Mouse (Mus musculus): ENCODE results near the gene Mpp3. TPM values are rescaled to one million over a fixed set of nuclear protein-coding genes. Genes with fewer than 3 reads are reported as not detected.
A peak's percentile ranks its signal among the peaks of the same experiment; 100 is the strongest.

Mpp3 gene
- 2.9 and 3.8 TPM in 2 replicates for polyA plus RNA-seq (2015; fragmentation: Nextera tagmentation; extraction: Ambion mirVana)

DNA sequence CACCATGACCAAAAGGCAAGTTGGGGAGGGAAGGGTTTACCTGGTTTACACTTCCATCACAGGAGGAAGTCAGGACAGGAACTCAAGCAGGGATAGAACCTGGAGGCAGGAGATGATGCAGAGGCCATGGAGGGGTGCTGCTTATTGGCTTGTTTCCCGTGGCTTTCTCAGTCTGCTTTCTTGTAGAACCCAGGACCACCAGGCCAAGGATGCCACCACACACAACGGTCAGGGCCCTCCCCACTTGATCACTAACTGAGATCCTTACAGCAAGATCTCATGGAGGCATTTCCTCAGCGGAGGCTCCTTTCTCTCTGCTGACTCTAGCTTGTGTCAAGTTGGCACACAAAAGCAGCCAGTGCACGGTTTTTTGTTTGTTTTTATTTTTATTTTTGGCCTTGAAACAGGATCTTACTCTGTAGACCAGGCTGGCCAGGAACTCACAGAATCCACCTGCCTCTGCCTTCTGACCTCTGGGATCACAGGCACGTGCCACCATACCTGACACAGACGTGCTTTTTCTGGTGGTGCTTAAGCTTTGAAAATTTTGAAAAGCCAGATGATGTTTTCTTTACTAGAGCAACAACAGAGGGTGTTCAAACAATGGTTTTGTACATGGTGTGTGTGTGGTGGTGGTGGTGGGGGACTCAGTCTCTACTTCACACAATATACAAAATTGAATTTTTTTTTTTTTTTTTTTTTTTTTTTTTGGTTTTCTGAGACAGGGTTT, at the start of gene Mpp3:
Gene Mpp3, minus strand, starts transcription at position 375 of the 730 bp plus-strand sequence.
- H3K27me3 ChIP-seq (replicated peaks), result peaks cover 32% of the 10 kb centered on the region
- H3K4me3 ChIP-seq, result peak within 1 kb of the TSS; percentile 71
- WGBS, result 72% methylated on average over 6 of the region's 6 CpGs
- peaks cover 24% of the 10 kb centered on the region for H3K4me1 ChIP-seq
- peak within 1 kb of the TSS; percentile 84 for H3K9ac ChIP-seq
- no peak for ATAC-seq (ENCODE audit: extremely low read depth, insufficient number of reproducible peaks, low FRiP score, low TSS enrichment)
- no peaks in the 10 kb centered on the region for H3K9me3 ChIP-seq
- peak within 1 kb of the TSS; percentile 96 for H3K4me2 ChIP-seq
- 0 out of 2 replicates have a peak, but pooled peaks cover under 1% of the 10 kb centered on the region for H3K36me3 ChIP-seq
- H3K27ac ChIP-seq (replicated peaks), result no peak within 1 kb of the TSS

DNA sequence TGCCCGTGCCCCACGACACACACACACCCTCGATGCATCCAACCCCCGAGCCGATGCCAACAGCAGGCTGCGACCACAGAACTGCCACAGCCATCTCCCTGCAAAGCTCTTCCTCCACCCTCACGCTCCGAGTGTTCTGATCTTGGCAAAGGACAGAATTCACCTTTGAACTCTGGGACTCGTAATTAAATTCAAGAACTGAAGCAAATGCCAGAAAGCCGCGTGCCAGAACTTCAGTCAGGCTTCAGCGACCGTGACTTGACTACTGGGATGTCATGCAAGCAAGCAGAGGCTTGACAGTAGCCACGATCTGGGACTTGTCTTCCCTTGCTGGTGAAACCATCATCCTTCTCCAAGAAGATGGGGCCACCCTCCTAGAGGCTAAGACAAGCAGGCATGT, 45.5 kb upstream of the Mpp3 start:
- Histone ChIP-seq H3K27me3 (replicated peaks) (no peaks in the 10 kb centered on the region), H3K36me3 (peaks cover 38% of the 10 kb centered on the region; the same call in 1 of the 2 replicates), H3K9me3 (no peaks in the 10 kb centered on the region), H3K4me1 (peaks cover 11% of the 10 kb centered on the region), H3K4me3 (no peak overlapping the region), H3K9ac (no peak overlapping the region), H3K27ac (replicated peaks) (no peak overlapping the region), H3K4me2 (no peak overlapping the region)
- ATAC-seq (ENCODE audit: extremely low read depth, insufficient number of reproducible peaks, low FRiP score, low TSS enrichment), result no peak
- WGBS, result 86% methylated on average over 14 of the region's 14 CpGs

DNA sequence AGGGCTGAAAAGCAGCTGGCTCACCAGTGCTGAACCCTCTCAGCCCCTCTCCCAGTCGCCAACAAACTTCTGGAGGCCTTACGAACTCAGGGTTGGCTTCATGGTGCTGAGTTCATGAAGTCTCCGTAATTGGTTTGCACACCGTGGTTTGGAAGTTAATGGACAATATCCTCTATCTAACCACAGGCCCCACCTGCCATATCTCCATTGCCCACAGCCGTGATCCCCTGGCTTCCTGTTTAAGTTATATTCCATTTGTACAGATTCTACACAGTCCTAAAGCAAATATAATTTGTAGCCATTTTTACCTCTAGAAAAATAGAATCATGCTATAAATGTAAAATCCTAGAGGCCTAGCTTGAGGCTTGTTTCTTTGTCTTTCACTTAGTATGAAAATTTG, 44.5 kb upstream of the Mpp3 start:
- H3K4me2 ChIP-seq, result no peak overlapping the region
- no peaks in the 10 kb centered on the region for H3K9me3 ChIP-seq
- H3K27me3 ChIP-seq (replicated peaks), result no peaks in the 10 kb centered on the region
- WGBS, result 68% methylated on average over 5 of the region's 5 CpGs
- peaks cover 11% of the 10 kb centered on the region for H3K4me1 ChIP-seq
- no peak overlapping the region for H3K27ac ChIP-seq (replicated peaks)
- peaks cover 30% of the 10 kb centered on the region; the same call in 1 of the 2 replicates for H3K36me3 ChIP-seq
- H3K9ac ChIP-seq, result no peak overlapping the region
- no peak overlapping the region for H3K4me3 ChIP-seq
- ATAC-seq (ENCODE audit: extremely low read depth, insufficient number of reproducible peaks, low FRiP score, low TSS enrichment), result no peak

DNA sequence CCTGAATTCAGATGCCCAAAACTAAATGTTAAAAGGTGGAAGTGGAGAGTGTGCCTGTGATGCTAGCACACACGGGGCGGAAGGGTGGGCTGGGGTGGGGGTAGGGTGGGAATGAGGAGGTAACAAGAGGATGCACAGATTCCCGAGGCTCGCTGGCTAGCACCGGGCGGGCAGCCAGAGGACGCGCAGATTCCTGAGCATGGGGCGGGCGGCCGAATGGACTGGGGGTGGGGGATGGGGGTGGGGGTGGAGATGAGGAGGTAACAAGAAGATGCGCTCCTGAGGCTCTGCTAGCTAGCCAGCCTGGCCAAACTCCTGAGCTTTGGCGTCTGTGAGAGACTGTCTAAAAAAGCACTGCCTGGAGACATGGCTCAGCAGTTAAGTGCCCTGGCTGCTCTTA, 42.2 kb upstream of the Mpp3 start:
- peak overlapping the region; percentile 64 for H3K4me2 ChIP-seq
- H3K27ac ChIP-seq (replicated peaks), result no peak overlapping the region
- H3K4me1 ChIP-seq, result peaks cover 11% of the 10 kb centered on the region
- H3K9me3 ChIP-seq, result no peaks in the 10 kb centered on the region
- H3K27me3 ChIP-seq (replicated peaks), result no peaks in the 10 kb centered on the region
- peaks cover 15% of the 10 kb centered on the region; the same call in 1 of the 2 replicates for H3K36me3 ChIP-seq
- H3K4me3 ChIP-seq, result peak overlapping the region; percentile 20; the same call in 1 of the 2 replicates
- peak overlapping the region; percentile 42 for H3K9ac ChIP-seq
- ATAC-seq (ENCODE audit: extremely low read depth, insufficient number of reproducible peaks, low FRiP score, low TSS enrichment), result no peak
- 4% methylated on average over 13 of the region's 13 CpGs for WGBS

DNA sequence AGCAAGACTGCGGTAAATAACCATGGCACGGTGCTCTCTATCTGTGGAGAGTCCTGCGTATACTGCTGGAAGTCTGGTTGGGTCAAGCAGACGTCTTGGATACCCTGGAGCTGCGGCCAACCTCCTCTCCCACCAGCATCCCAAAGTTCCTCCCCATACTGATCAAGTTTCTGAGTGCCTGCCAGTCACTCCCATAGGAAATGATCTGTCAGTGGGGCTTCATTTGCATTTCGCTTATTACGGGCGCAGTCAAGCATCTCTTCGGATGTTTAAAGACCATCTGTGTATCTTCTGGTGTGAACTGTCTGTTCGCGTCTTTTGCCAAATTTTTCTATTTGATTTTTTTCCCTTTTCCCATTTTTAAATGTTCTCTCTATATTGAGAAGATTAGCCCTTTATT, 41.4 kb upstream of the Mpp3 start:
- no peak for ATAC-seq (ENCODE audit: extremely low read depth, insufficient number of reproducible peaks, low FRiP score, low TSS enrichment)
- H3K36me3 ChIP-seq, result peaks cover 11% of the 10 kb centered on the region; the same call in 1 of the 2 replicates
- 57% methylated on average over 11 of the region's 11 CpGs for WGBS
- H3K9ac ChIP-seq, result no peak overlapping the region
- H3K27ac ChIP-seq (replicated peaks), result no peak overlapping the region
- no peaks in the 10 kb centered on the region for H3K9me3 ChIP-seq
- H3K4me1 ChIP-seq, result peaks cover 11% of the 10 kb centered on the region
- H3K27me3 ChIP-seq (replicated peaks), result no peaks in the 10 kb centered on the region
- no peak overlapping the region for H3K4me3 ChIP-seq
- no peak overlapping the region for H3K4me2 ChIP-seq

DNA sequence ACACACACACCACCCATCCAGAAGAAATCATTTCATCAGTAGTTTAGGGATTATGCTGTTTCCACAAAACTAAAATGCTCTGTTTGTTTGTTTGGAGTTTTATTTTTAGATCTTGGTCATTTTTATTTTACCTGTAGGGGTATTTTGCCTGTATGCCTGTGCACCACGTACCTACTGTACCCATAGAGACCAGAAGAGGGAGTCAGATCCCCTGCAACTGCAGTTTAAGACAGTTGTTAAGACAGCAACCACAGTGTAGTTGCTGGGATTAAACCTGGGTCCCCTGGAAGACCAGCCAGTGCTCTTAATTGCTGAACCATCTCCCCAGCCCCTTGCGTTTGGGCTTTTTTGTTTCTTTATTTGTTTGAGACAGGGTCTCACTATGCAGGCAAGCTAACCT, 40.7 kb upstream of the Mpp3 start:
- H3K27ac ChIP-seq (replicated peaks), result no peak overlapping the region
- H3K27me3 ChIP-seq (replicated peaks), result no peaks in the 10 kb centered on the region
- no peak overlapping the region for H3K4me3 ChIP-seq
- WGBS, result 40% methylated on average over 2 of the region's 2 CpGs
- no peak for ATAC-seq (ENCODE audit: extremely low read depth, insufficient number of reproducible peaks, low FRiP score, low TSS enrichment)
- H3K4me2 ChIP-seq, result no peak overlapping the region
- H3K9ac ChIP-seq, result no peak overlapping the region
- peaks cover 9% of the 10 kb centered on the region; the same call in 1 of the 2 replicates for H3K36me3 ChIP-seq
- H3K9me3 ChIP-seq, result no peaks in the 10 kb centered on the region
- peaks cover 11% of the 10 kb centered on the region for H3K4me1 ChIP-seq

DNA sequence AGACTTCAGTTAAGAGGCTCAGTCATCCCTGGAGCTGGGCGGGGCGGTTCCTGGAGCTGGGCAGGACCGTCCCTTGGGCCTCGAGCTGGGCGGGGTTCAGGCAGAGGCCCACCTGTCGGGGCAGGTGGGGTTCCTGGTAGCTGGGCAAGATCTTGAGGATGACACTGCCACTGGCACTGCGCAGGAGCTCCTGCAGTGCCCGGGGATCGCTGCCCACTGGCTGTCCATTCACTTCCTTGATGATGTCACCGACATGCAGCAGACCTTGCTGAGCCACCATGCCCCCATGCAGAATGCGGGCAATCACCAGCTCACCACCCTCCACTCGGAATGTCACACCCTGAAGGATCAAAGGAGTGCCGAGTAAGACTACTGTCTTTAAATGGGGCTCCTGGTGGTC, 34.8 kb upstream of the Mpp3 start:
- ATAC-seq (ENCODE audit: extremely low read depth, insufficient number of reproducible peaks, low FRiP score, low TSS enrichment), result no peak
- 71% methylated on average over 13 of the region's 13 CpGs for WGBS
- Histone ChIP-seq H3K4me3 (no peak overlapping the region), H3K36me3 (peaks cover 35% of the 10 kb centered on the region), H3K27ac (replicated peaks) (no peak overlapping the region), H3K27me3 (replicated peaks) (peaks cover 16% of the 10 kb centered on the region), H3K9ac (no peak overlapping the region), H3K4me2 (no peak overlapping the region), H3K9me3 (no peaks in the 10 kb centered on the region), H3K4me1 (peaks cover 9% of the 10 kb centered on the region; the same call in 1 of the 2 replicates)

DNA sequence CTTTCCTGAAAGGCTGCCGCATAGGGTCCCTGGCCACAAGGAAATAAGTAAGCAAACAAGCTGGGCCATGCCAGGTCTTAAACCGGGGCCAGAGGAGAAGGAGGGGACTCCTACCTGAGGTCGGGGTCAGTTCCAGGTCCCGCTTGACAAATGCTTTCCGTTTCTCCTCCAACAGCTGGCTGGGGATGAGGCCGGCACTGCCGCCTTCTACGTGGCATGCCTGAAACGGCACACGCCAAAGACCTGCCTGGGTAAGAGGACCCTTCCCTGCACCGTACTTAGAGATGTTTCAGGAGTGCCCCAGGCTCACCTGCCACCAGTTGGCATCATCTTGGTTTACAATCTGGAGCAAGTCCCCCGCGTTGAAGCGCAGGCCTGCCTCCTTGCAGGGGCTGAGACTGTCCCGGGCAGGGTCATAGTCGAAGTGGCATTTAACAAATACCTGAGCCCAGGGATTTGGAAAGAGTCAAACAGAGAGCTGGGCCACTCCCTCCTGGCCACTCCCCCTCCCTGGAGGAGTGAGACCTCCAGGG, 33.7 kb upstream of the Mpp3 start:
- Histone ChIP-seq H3K36me3 (peaks cover 35% of the 10 kb centered on the region), H3K9ac (no peak overlapping the region), H3K9me3 (no peaks in the 10 kb centered on the region), H3K27me3 (replicated peaks) (peaks cover 16% of the 10 kb centered on the region), H3K4me3 (no peak overlapping the region), H3K27ac (replicated peaks) (no peak overlapping the region), H3K4me2 (peak overlapping the region; percentile 82), H3K4me1 (peaks cover 9% of the 10 kb centered on the region; the same call in 1 of the 2 replicates)
- 38% methylated on average over 16 of the region's 16 CpGs for WGBS
- ATAC-seq (ENCODE audit: extremely low read depth, insufficient number of reproducible peaks, low FRiP score, low TSS enrichment), result no peak

DNA sequence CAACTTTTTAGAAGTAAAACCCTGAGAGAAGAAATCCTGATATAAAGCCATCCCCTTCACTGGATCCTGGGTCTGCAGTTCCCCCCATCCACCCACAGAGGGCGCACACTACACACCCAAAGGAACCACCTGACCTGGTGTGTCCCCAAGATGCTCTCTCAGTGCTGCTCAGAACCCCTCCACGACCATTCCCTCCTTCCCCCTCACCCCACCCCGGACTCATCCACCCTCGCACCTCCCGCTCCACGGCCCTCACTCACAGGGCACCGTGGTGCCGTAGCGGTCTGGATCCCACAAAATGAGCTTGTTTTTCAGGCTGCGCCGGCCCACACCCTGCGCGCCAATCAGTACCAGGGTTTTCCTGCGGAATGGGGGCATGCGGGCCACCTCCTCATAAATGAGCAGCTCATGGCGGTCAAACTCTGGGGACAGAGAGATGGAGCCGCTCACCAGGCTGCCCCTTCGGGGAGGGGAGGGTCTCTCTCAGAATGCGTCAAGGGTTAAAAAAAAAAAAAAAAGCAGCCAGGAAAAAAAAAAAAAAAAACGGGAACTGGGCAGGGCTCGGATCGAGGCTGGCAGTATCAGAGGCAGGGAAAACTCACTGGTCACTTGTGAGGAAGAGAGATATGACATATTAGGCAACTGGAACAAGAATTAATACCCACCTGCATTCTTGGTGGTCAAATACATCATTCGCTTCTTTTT, 33.1 kb upstream of the Mpp3 start:
- Histone ChIP-seq H3K36me3 (peaks cover 35% of the 10 kb centered on the region), H3K27ac (replicated peaks) (no peak overlapping the region), H3K4me2 (peak overlapping the region; percentile 82), H3K27me3 (replicated peaks) (peaks cover 16% of the 10 kb centered on the region), H3K4me3 (peak overlapping the region; percentile 50), H3K9ac (peak overlapping the region; percentile 74), H3K4me1 (peaks cover 9% of the 10 kb centered on the region; the same call in 1 of the 2 replicates), H3K9me3 (no peaks in the 10 kb centered on the region)
- whole genome bisulfite sequencing, result 5% methylated on average over 23 of the region's 23 CpGs
- no peak for ATAC-seq (ENCODE audit: extremely low read depth, insufficient number of reproducible peaks, low FRiP score, low TSS enrichment)

DNA sequence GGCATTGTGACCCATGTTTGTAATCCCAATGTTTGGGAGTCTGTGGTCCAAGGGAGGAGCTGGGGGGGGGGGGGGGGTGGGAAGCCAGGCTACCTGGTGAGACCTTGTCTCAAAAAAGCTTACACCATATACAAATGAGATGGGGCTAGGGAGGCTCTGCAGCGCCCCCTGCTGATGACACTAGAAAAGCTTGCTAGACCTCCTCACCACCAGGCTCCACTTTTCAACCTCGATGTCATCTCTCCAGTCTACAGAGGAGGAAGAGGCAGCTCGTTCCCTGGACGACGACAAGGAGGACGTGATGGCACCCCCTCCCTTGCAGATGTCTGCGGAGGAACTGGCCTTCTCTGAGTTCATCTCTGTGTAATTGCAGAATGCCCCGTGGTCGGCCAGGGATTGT, 25.6 kb upstream of the Mpp3 start:
- H3K9ac ChIP-seq, result no peak overlapping the region
- H3K27ac ChIP-seq (replicated peaks), result no peak overlapping the region
- ATAC-seq (ENCODE audit: extremely low read depth, insufficient number of reproducible peaks, low FRiP score, low TSS enrichment), result no peak
- WGBS, result 24% methylated on average over 9 of the region's 9 CpGs
- H3K27me3 ChIP-seq (replicated peaks), result no peaks in the 10 kb centered on the region
- no peaks in the 10 kb centered on the region for H3K9me3 ChIP-seq
- no peak overlapping the region for H3K4me2 ChIP-seq
- H3K36me3 ChIP-seq, result peaks cover 5% of the 10 kb centered on the region
- H3K4me3 ChIP-seq, result no peak overlapping the region
- peaks cover 6% of the 10 kb centered on the region; the same call in 1 of the 2 replicates for H3K4me1 ChIP-seq

DNA sequence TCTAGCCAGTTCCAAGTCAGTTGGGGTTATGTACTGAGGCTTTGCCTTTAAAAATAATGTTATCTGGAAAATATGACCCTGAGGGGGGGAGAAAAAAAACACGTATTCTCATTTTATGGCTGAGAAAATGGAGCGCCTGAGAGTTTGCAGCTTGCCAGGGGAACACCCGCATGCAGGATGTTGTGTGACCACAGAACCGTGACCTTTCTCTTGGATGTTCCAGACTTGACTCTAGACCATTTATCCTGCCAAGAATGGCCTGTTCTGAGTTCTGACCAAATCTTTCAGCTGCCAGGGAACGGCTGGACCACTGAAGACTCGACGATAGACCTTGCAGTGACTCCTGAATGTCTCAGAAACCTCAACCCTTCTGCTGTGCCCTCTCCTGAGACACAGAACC, 24.9 kb upstream of the Mpp3 start:
- no peaks in the 10 kb centered on the region for H3K36me3 ChIP-seq
- WGBS, result 66% methylated on average over 7 of the region's 7 CpGs
- peaks cover 6% of the 10 kb centered on the region; the same call in 1 of the 2 replicates for H3K4me1 ChIP-seq
- peak overlapping the region; percentile 80; the same call in 1 of the 2 replicates for H3K27ac ChIP-seq (replicated peaks)
- no peak for ATAC-seq (ENCODE audit: extremely low read depth, insufficient number of reproducible peaks, low FRiP score, low TSS enrichment)
- H3K9me3 ChIP-seq, result no peaks in the 10 kb centered on the region
- no peak overlapping the region for H3K4me3 ChIP-seq
- no peak overlapping the region for H3K9ac ChIP-seq
- no peaks in the 10 kb centered on the region for H3K27me3 ChIP-seq (replicated peaks)
- no peak overlapping the region for H3K4me2 ChIP-seq

Data from heart, embryonic 13.5 days (tissue).